Mouse (Mus musculus) heart, postnatal 36 days (tissue): Measurements from ENCODE around the gene Ccdc146. TPM values are rescaled to one million over a fixed set of nuclear protein-coding genes. Genes with fewer than 3 reads are reported as not detected.

Source experiments
- DNase-seq, 2 experiments: peaks; one replicate each; pipeline ENCODE4 v3.0.0; 2021 to 2022
- intact Hi-C: fragments of 180-260 bp; cut with DNase I; formaldehyde crosslinking; loops from one replicate; pipeline ENCODE4 v1.15.1; 2025
- total RNA-seq, 2 experiments: library from RNA; stranded (reverse); gene quantifications; 2 replicates each; pipeline ENCODE4 v1.2.3; 2021

Gene Ccdc146
- 1 to 10 TPM; 2.1 to 3.4 TPM for total RNA-seq

- peak; percentile 80 to 86 for DNase-seq
- intact Hi-C loops = loop anchor here (10.0 kb wide), 1 partner anchor 540 kb away; the partner anchor contains the start of genes Phtf2 and Tmem60
Observed at GRCm38 (mm10) chr5:21424614-21425602, at the start of gene Ccdc146, which contains the start of gene Fam185a. Gene Ccdc146, minus strand, starts transcription at chr5:21424677. Gene Fam185a, plus strand, starts transcription at chr5:21424958.

- DNase-seq = no peak
- intact Hi-C loops = no loop called here
Observed at GRCm38 (mm10) chr5:21468100-21468499, 43.6 kb upstream of the Ccdc146 start.

GRCm38 (mm10) chr5:21467387-21467786 is 42.9 kb upstream of the Ccdc146 start:
- no peak for DNase-seq
- intact Hi-C loops = no loop called here

- peak in 1 of 2 experiments; percentile 18 for DNase-seq
- intact Hi-C loops = no loop called here
Observed at GRCm38 (mm10) chr5:21440833-21441530, 16.5 kb upstream of the Ccdc146 start.

- intact Hi-C loops = no loop called here
- no peak for DNase-seq
Observed at GRCm38 (mm10) chr5:21439446-21440110, 15.1 kb upstream of the Ccdc146 start.

- intact Hi-C loops = no loop called here
- no peak for DNase-seq
Observed at GRCm38 (mm10) chr5:21438428-21438827, 14.0 kb upstream of the Ccdc146 start.

- intact Hi-C loops = no loop called here
- no peak for DNase-seq
Observed at GRCm38 (mm10) chr5:21436471-21436975, 12.0 kb upstream of the Ccdc146 start.

GRCm38 (mm10) chr5:21434148-21434929 is 9.9 kb upstream of the Ccdc146 start:
- intact Hi-C loops = no loop called here
- DNase-seq = no peak

- intact Hi-C loops = loop anchor here (10.0 kb wide), 1 partner anchor 542 kb away; the partner anchor contains the start of genes Phtf2 and Tmem60
- no peak for DNase-seq
Observed at GRCm38 (mm10) chr5:21426666-21427065, 2.2 kb upstream of the Ccdc146 start.

GRCm38 (mm10) chr5:21420609-21421008 is 3.9 kb downstream of the Ccdc146 start:
- DNase-seq = no peak
- intact Hi-C loops = loop anchor here (1.0 to 10.0 kb wide), 4 partner anchors 94 to 536 kb away; partner anchors contain the start of genes Phtf2 and Tmem60

- no peak for DNase-seq
- intact Hi-C loops = no loop called here
Observed at GRCm38 (mm10) chr5:21418613-21419012, 5.9 kb downstream of the Ccdc146 start.

GRCm38 (mm10) chr5:21414116-21414820 is 10.2 kb downstream of the Ccdc146 start:
- intact Hi-C loops = no loop called here
- no peak for DNase-seq

- intact Hi-C loops = no loop called here
- DNase-seq = no peak
Observed at GRCm38 (mm10) chr5:21413322-21413721, 11.2 kb downstream of the Ccdc146 start.

- intact Hi-C loops = no loop called here
- DNase-seq = no peak
Observed at GRCm38 (mm10) chr5:21412056-21412455, 12.4 kb downstream of the Ccdc146 start.

- intact Hi-C loops = no loop called here
- peak in 1 of 2 experiments; percentile 14 for DNase-seq
Observed at GRCm38 (mm10) chr5:21411261-21411666, 13.2 kb downstream of the Ccdc146 start.

- no peak for DNase-seq
- intact Hi-C loops = no loop called here
Observed at GRCm38 (mm10) chr5:21395205-21395840, 29.2 kb downstream of the Ccdc146 start.

- intact Hi-C loops = no loop called here
- DNase-seq = no peak
Observed at GRCm38 (mm10) chr5:21394562-21394961, 29.9 kb downstream of the Ccdc146 start.

GRCm38 (mm10) chr5:21391616-21392384 is 32.7 kb downstream of the Ccdc146 start:
- intact Hi-C loops = no loop called here
- DNase-seq = no peak
